Mouse (Mus musculus) brown adipose tissue, adult 24 weeks (tissue): Measurements from ENCODE around the gene Mink1. TPM values are rescaled to one million over a fixed set of nuclear protein-coding genes. Genes with fewer than 3 reads are reported as not detected.

Experiments used
- H3K27ac ChIP-seq: fragments of 200-500 bp; replicated peaks from 2 replicates; pipeline ENCODE4 v1.5.1; 2012; ENCODE audit warnings: low read depth, mild to moderate bottlenecking, low read length
- H3K4me1 ChIP-seq: fragments of 200-500 bp; 2 replicates; pipeline ENCODE4 v1.6.1; 2012; ENCODE audit warnings: low read length, mixed read lengths; ENCODE audit not compliant: control insufficient read depth, insufficient read depth, insufficient read length
- H3K4me3 ChIP-seq: fragments of 200-500 bp; 2 replicates; pipeline ENCODE4 v1.5.1; 2012; ENCODE audit warnings: low read depth, mild to moderate bottlenecking, low read length, moderate library complexity; ENCODE audit not compliant: insufficient read depth
- polyA plus RNA-seq: library from polyadenylated mRNA; stranded (reverse); fragments of >200 nt; gene quantifications from 2 replicates; pipeline ENCODE4 v1.2.4, GENCODE M21; 2012; ENCODE audit not compliant: missing spikeins, insufficient read depth, insufficient read length

The Mink1 gene
- polyA plus RNA-seq, 1 experiment: 18.5 TPM

GRCm38 (mm10) chr11:70646259-70646555 is 83.5 kb downstream of the Mink1 start:
- Histone ChIP-seq H3K4me3 (peak overlapping the region; percentile 97), H3K27ac (peak overlapping the region; percentile 91; the same call in 1 of the 2 replicates), H3K4me1 (peaks cover 8% of the 10 kb centered on the region)

DNA sequence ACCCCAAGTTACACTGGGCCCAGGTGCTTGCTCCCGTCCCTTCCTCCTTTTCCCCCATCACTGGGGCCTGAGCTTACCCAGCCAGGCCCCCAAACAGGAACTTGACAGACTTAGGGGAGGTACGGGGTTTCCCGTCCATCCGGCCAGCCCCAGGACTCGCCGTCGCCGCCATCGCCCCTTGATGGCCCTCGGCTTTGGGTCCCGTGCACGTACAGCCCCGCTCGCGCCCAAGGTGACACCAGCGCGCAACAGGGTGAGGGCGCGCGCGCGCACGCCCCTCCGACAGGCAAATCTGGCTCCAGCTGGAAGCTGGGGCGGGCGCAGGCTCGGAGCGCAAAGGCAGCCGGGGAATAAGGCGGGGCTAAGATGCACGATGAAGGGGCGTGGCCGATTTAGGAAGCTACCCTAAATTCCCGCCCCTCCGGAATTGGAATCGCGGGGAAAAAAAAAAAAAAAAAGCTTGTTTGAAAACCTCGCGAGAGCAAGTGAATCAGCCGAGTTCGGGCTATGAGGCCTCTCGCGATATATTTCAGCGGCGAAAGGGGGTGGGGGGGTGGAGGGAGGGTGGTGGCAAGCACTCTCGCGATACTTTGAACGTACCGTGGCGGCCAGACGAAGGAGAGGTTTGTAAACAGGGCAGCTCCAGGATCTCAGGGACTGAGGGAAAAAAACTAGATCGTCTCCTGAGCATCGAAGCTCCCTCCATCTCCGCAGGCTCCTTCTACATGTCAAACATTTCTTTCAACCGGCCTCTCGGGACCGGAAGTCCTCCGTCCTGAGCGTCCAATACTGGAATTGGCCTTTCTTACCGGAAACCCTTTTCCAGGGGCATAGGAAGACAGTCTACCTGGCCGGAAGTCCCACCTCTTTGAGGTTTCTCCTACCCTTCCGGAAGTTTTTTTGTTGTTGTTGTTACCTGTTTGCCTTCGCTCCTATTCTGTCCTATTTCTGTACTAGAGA is 84.3 kb downstream of the Mink1 start, which contains the start of the genes Rnf167 and Slc25a11:
Gene Rnf167 (plus strand): TSS at position 545 of the 960 bp plus-strand sequence.
Gene Slc25a11 (minus strand): TSS at position 789 of the 960 bp plus-strand sequence.
- Histone ChIP-seq H3K27ac (peak within 1 kb of the TSS; percentile 97), H3K4me3 (peak within 1 kb of the TSS; percentile 97), H3K4me1 (peaks cover 8% of the 10 kb centered on the region)

DNA sequence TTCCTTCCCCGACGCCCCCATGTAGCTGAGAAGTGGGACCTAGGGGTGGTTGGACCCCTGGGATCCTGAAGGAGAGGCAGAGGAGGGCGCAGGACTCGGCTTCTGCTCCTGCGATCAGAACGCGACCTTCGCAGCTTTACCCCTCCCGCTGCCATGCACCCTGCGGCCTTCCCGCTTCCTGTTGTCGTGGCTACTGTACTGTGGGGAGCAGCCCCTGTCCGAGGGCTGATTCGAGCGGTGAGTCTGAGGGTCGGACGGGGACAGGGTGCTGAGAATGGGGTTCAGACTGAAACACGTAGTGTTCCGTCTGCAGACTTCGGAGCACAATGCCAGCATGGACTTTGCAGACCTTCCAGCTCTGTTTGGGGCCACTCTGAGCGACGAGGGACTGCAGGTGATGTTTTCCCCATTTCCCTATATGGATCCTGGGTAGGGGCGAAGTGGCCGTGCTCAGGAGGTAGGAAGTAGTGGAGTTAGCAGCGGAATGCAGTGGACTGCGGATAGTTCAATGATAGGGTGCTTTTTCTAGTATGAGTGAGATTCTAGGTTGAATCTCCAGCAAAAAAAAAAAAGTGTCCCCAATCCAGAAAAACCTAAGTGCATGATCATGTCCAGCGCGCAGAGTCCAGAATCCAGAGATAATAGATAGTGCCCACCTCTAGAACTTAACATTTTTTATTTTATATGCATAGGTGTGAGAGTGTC is 85.2 kb downstream of the Mink1 start:
- Histone ChIP-seq H3K4me3 (peak overlapping the region; percentile 83), H3K4me1 (peaks cover 8% of the 10 kb centered on the region), H3K27ac (peak overlapping the region; percentile 97)

GRCm38 (mm10) chr11:70648512-70648911 is 85.8 kb downstream of the Mink1 start:
- Histone ChIP-seq H3K27ac (no peak overlapping the region), H3K4me1 (peaks cover 8% of the 10 kb centered on the region), H3K4me3 (peak overlapping the region; percentile 83)

- peaks cover 8% of the 10 kb centered on the region for H3K4me1 ChIP-seq
Measured at GRCm38 (mm10) chr11:70649185-70649734, 86.6 kb downstream of the Mink1 start.

DNA sequence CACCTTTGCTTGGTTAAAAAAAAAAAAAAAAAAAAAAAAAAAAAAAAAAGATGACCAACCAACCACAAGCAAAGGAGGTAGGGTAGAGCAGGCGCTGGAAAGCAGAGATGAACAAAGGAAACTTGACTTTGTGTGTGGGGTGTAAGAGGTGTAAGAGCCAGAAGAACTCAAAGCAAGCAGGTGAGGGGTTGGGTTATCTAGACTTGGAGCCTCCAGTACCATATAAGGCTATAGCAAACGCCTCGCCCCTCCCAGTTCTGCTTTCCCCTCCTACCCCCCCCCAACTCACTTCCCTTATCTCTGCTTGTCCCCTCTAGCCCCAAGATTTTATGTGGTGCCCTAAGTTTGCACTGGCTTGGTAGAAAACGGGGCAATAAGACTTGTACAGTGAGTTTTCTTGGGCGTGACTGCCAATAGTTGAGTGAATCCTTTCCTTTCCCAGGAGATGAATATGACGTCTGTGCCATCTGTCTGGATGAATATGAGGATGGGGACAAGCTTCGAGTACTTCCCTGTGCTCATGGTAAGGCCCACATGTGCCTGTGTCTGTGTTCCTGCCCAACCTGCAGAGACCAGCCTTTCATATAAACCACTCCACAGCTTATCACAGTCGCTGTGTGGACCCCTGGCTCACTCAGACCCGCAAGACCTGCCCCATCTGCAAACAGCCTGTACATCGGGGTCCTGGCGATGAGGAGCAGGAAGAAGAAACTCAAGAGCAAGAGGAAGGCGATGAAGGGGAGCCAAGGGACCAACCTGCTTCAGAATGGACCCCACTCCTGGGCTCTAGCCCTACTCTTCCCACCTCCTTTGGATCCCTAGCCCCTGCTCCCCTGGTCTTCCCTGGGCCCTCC is 87.9 kb downstream of the Mink1 start:
- Histone ChIP-seq H3K4me1 (peaks cover 8% of the 10 kb centered on the region), H3K27ac (peak overlapping the region; percentile 21), H3K4me3 (peak overlapping the region; percentile 10; the same call in 1 of the 2 replicates)

More at GRCm38 (mm10) chr11:70649185-70649734, 86.6 kb downstream of the Mink1 start:
- no peak overlapping the region for H3K27ac ChIP-seq
- 0 out of 2 replicates have a peak overlapping the region, but pooled peaks have one; percentile 1 for H3K4me3 ChIP-seq

DNA sequence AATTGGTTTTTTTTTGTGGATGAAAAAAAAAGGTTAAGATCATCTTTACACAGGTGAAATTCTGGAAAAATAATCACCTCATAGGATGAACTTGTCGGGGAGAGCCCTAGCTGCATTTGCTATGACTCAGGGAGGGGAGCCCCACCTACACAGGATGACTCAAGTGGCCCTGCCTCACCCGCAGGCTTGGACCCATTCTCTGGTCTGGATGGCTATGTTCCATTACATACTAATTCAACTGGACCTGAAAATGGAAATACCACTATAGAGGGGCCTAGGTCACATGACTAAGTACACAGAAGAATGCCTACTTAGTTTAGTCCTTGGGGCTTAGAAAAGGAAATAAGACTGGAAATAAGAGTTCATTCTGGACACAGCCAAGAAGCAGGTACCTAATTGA is 88.7 kb downstream of the Mink1 start:
- H3K4me3 ChIP-seq: no peak overlapping the region

DNA sequence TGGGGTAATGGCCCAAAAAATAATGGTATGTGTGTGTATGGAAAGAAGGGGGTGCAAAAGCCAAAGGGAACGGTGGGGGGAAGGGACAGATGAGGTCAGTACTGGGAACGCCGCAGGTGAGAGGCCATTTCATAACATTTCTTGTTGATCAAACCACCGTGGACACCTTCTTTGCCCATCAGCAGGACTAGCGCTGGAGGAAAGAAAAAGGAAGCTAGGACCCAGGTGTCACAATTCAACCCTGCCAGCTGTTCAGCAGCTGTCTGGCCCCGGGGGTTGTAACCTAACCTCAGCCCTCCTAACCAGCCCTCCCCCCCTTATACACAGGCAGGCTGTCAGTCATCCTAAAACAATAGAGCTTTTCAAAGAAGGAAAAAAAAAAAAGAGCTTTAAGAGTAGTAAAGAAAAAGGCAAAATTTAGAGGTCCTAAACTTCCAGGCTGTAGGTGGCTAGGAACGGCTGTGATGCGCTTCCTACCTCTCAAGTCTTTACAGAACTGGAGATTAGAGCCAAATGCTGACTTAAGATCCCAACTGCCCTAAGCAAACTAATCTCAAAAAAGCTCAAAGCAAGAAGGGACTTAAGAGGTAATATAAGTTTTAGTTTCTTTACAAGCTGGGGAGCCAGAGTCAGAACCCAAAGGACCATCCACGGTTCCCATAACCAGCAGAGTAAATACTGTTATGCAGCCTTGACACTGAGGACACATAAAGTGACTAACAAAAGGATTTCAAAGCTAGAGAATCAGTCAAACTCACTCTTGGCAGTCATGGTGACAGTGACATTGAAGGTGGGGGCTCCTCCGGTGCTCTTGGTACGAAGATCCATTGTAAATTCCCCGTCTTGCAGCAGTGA is 89.6 kb downstream of the Mink1 start:
- Histone ChIP-seq H3K27ac (peak overlapping the region; percentile 65; the same call in 1 of the 2 replicates), H3K4me3 (peak overlapping the region; percentile 91), H3K4me1 (no peaks in the 10 kb centered on the region)

More for the DNA sequence above, 88.7 kb downstream of the Mink1 start:
- H3K27ac ChIP-seq: no peak overlapping the region
- no peaks in the 10 kb centered on the region for H3K4me1 ChIP-seq

GRCm38 (mm10) chr11:70652884-70653344 is 90.2 kb downstream of the Mink1 start:
- peak overlapping the region; percentile 91 for H3K4me3 ChIP-seq
- H3K27ac ChIP-seq: peak overlapping the region; percentile 65
- no peaks in the 10 kb centered on the region for H3K4me1 ChIP-seq

GRCm38 (mm10) chr11:70653345-70654197 is 90.9 kb downstream of the Mink1 start:
- Histone ChIP-seq H3K27ac (peak overlapping the region; percentile 93), H3K4me3 (peak overlapping the region; percentile 91), H3K4me1 (no peaks in the 10 kb centered on the region)

GRCm38 (mm10) chr11:70654198-70654922 is 91.7 kb downstream of the Mink1 start, which contains the start of gene Pfn1:
Pfn1 (minus strand) TSS chr11:70654644.
- H3K4me3 ChIP-seq: peak within 1 kb of the TSS; percentile 91
- no peaks in the 10 kb centered on the region for H3K4me1 ChIP-seq
- peak within 1 kb of the TSS; percentile 93 for H3K27ac ChIP-seq

GRCm38 (mm10) chr11:70654923-70655570 is 92.4 kb downstream of the Mink1 start:
- Histone ChIP-seq H3K4me1 (no peaks in the 10 kb centered on the region), H3K4me3 (peak overlapping the region; percentile 76), H3K27ac (peak overlapping the region; percentile 79)
